Mouse (Mus musculus) lung, embryonic 15.5 days (tissue): ENCODE data around the gene Ptbp1. TPM values are rescaled to one million over a fixed set of nuclear protein-coding genes. Genes with fewer than 3 reads are reported as not detected.
A peak's percentile ranks its signal among the peaks of the same experiment; 100 is the strongest.
"Not testable (repeated sequence)": the region's sequence is repeated elsewhere in the genome, so short reads cannot be mapped to it uniquely, and the experiment has no call there.

Experiments used
- ATAC-seq: fragments of 200-750 bp; cut with Nextera tagmentation; 2 replicates; pipeline ENCODE4 v1.8.0; 2017; ENCODE audit warnings: moderate number of reproducible peaks, borderline replicate concordance; ENCODE audit not compliant: low FRiP score, low TSS enrichment; ENCODE audit errors: extremely low read depth
- H3K27ac ChIP-seq: fragments of 300-500 bp; sonication (generic); 2 replicates; pipeline ENCODE4 v1.5.1; 2015; ENCODE audit warnings: moderate library complexity, mild to moderate bottlenecking, inconsistent platforms
- H3K27me3 ChIP-seq: fragments of 300-500 bp; sonication (generic); 2 replicates; pipeline ENCODE4 v1.6.1; 2015; ENCODE audit warnings: inconsistent platforms
- H3K36me3 ChIP-seq: fragments of 300-500 bp; sonication (generic); 2 replicates; pipeline ENCODE4 v1.6.1; 2015; ENCODE audit warnings: inconsistent platforms
- H3K4me1 ChIP-seq: fragments of 300-500 bp; sonication (generic); 2 replicates; pipeline ENCODE4 v1.6.1; 2015; ENCODE audit warnings: inconsistent platforms
- H3K4me2 ChIP-seq: fragments of 300-500 bp; sonication (generic); 2 replicates; pipeline ENCODE4 v1.6.1; 2015; ENCODE audit warnings: inconsistent platforms, mild to moderate bottlenecking, moderate library complexity
- H3K4me3 ChIP-seq: fragments of 300-500 bp; sonication (generic); 2 replicates; pipeline ENCODE4 v1.5.1; 2015; ENCODE audit warnings: mild to moderate bottlenecking, inconsistent platforms
- H3K9ac ChIP-seq: fragments of 300-500 bp; sonication (generic); 2 replicates; pipeline ENCODE4 v1.6.1; 2015; ENCODE audit warnings: inconsistent platforms
- H3K9me3 ChIP-seq: fragments of 300-500 bp; sonication (generic); 2 replicates; pipeline ENCODE4 v1.6.1; 2016; ENCODE audit warnings: inconsistent platforms
- WGBS: fragments of 180-500 bp; shearing (Covaris S2); methylation state at CpG from one replicate; pipeline ENCODE4 v1.1.7; 2015; 5-methylcytosine and 5-hydroxymethylcytosine counted together
- polyA plus RNA-seq: library from polyadenylated mRNA; unstranded; fragments of >200 nt; fragmentation: Nextera tagmentation; extraction: Ambion mirVana; gene quantifications from 2 replicates; pipeline ENCODE4 v1.2.1, GENCODE M21; 2015

The Ptbp1 gene
- polyA plus RNA-seq, 1 experiment from 2014 or later, result 368 TPM

DNA sequence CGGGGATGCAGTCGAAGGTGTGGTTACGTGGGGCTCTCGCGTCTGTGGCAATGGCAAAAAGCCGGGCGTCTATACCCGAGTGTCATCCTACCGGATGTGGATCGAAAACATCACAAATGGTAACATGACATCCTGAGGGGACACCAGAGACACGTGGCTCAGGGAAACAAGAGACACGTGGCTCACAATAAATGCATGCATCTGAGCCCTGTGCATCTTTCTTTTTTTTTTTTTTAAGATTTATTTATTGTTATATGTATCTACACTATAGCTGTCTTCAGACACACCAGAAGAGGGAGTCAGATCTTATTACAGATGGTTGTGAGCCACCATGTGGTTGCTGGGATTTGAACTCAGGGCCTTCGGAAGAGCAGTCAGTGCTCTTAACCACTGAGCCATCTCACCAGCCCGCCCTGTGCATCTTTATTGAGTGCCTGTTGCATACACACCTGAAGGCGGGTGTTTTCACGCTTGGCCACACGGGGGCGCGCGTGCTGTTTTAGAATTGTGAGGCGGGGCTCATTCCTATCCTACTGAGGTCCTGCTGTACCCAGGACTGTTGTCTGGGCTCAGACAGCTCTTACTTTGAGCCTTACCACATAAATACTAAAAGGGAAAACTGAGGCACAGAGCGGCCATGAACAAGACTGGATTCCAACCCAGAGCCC lies 38.4 kb downstream of the Ptbp1 start:
- H3K9me3 ChIP-seq, H3K4me2 ChIP-seq, H3K27ac ChIP-seq, H3K9ac ChIP-seq, H3K27me3 ChIP-seq, ATAC-seq, H3K4me3 ChIP-seq, H3K4me1 ChIP-seq: not testable (repeated sequence)
- WGBS, result 42% methylated on average over 22 of the region's 22 CpGs
- peaks cover 28% of the 10 kb centered on the region for H3K36me3 ChIP-seq

DNA sequence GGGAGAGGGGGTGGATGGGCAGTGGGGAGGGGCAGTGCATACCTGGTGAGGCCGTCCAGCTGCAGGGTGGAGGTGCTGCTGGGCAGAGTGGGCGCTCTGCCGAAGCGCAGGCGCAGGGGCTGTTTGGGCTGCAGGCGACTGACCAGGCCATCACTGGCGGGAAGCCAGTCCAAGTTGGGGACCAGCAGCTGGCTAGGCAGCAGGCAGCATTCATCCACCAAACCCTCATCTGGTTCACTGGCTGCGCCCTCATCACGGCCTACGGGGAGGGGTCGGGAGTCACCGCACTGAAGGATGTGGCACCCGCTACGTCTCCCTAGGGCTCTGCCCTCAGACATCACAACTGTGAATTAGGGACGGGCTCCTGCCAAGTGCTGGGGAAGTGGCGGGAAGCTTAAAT lies 42.1 kb downstream of the Ptbp1 start:
- no peak overlapping the region for H3K4me2 ChIP-seq
- no peak overlapping the region for H3K9ac ChIP-seq
- no peak for ATAC-seq
- no peaks in the 10 kb centered on the region for H3K27me3 ChIP-seq
- H3K4me1 ChIP-seq, result peaks cover 8% of the 10 kb centered on the region
- H3K27ac ChIP-seq, result no peak overlapping the region
- peaks cover 38% of the 10 kb centered on the region for H3K36me3 ChIP-seq
- 83% methylated on average over 16 of the region's 16 CpGs for WGBS
- no peaks in the 10 kb centered on the region for H3K9me3 ChIP-seq
- no peak overlapping the region for H3K4me3 ChIP-seq

DNA sequence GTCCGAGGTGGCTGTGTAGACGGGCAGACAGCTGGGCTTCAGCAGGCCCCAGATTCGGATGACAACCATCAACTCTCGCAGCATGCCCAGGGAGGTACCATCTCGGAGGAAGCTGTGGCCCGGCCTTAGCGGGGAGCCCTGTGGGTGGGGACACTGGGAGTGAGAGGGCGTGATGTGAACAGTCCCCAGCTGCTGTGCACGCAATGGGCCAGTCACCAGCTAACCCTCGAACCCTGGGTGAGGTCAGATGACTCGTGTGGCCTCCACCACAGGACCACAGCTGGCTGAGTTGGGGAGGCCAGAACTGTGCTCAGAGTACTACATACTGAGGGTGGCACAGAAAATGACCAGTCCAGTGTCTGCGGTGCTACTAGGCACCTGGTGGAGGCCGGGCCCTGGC lies 42.6 kb downstream of the Ptbp1 start:
- Histone ChIP-seq H3K4me1 (peaks cover 8% of the 10 kb centered on the region), H3K9me3 (no peaks in the 10 kb centered on the region), H3K4me3 (no peak overlapping the region), H3K4me2 (no peak overlapping the region), H3K27ac (no peak overlapping the region), H3K9ac (no peak overlapping the region), H3K36me3 (peaks cover 44% of the 10 kb centered on the region), H3K27me3 (no peaks in the 10 kb centered on the region)
- 71% methylated on average over 13 of the region's 13 CpGs for WGBS
- peak; percentile 28; the same call in 1 of the 2 replicates for ATAC-seq

DNA sequence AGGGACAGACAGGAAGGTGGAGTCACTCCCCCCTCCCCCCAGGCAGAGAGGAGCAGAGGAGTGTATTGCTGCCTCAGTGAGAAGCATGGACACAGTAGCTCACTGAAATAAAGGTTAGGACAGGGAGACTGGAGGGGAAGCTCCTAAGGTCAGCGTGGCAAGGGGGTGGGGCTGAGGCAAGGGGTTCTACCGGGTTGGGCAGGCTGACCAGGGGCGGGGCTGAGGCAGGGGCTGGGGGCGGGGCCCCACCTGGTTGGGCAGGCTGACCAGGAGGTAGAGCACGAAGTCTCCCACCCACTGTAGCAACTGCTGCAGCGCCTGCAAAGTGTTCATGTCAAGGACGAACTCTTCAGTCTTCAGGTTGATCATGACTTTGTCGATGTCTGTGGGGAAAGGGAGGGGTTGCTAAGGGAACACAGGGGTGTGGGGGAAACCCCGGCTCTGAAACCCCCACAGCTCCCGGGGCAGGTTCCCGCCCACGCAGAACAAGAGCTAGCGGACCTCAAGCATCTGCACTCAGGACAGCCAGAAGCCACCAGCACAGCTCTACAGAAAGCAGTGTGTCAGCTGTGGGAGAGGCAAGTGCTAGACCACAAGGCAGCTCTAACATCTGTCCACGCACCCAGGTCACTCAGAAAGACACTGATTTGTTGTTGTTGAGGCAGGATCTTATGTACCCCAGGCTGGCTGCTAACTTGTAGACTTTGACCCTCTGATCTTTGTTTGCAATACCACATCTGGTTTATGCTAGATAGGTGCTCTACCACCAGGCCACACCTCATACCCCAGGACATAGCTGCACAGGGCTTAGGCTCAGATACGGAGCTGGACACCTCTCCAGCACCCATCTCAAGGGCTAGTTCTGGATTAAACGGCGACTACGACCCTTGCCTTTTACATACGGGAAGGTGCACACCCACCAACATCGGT lies 43.4 kb downstream of the Ptbp1 start:
- Histone ChIP-seq H3K4me2 (no peak overlapping the region), H3K9me3 (no peaks in the 10 kb centered on the region), H3K4me1 (peaks cover 8% of the 10 kb centered on the region), H3K9ac (no peak overlapping the region), H3K27ac (no peak overlapping the region), H3K27me3 (no peaks in the 10 kb centered on the region), H3K4me3 (no peak overlapping the region), H3K36me3 (peaks cover 44% of the 10 kb centered on the region)
- 57% methylated on average over 20 of the region's 20 CpGs for WGBS
- no peak for ATAC-seq

DNA sequence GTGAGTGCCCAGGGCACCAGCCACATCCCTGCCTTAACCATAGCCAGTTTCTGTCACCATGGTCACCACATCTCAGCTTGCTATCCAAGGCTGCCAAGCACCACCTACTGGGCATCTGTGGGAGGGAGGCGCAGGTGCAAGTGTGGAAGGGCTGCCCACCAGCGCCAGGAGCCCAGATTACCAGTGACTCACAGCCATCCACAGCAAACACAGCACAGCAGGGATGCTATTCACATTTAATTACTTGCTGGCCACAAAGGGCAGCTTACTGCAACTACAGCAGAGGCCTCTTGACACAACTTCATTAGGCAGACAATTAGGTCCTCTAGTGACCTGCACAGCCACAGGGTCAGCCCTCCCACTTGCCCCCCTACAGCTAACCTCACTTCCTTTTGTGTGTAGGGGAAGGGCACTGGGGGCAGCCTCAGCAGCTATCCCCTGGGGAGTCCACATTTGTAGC lies 46.8 kb downstream of the Ptbp1 start:
- no peak overlapping the region for H3K27ac ChIP-seq
- no peak overlapping the region for H3K4me2 ChIP-seq
- no peak overlapping the region for H3K4me3 ChIP-seq
- no peaks in the 10 kb centered on the region for H3K9me3 ChIP-seq
- peaks cover 8% of the 10 kb centered on the region for H3K4me1 ChIP-seq
- ATAC-seq, result no peak
- WGBS, result 53% methylated on average over 2 of the region's 2 CpGs
- peaks cover 56% of the 10 kb centered on the region for H3K36me3 ChIP-seq
- no peak overlapping the region for H3K9ac ChIP-seq
- no peaks in the 10 kb centered on the region for H3K27me3 ChIP-seq

DNA sequence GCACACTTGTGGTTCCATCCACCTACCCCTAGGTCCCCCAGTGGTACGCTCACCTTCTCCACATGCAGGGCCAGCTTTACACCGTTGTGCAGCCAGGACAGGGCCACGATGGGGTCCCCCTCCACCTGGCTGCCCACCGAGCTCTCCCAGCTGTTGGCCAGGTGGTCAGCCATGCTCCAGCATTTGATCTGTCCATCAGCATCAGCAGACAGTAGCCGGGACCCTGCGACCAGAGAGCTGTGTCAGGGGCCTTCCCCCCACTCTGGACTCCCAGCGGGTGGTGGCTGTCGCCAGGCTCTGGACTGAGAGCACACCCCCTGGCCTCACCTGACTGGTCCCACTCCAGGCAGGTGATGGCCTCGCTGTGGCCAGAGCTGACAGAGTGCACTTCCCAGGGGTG lies 52.5 kb downstream of the Ptbp1 start:
- 94% methylated on average over 9 of the region's 9 CpGs for WGBS
- no peak overlapping the region for H3K4me2 ChIP-seq
- H3K27ac ChIP-seq, result no peak overlapping the region
- H3K27me3 ChIP-seq, result no peaks in the 10 kb centered on the region
- H3K9ac ChIP-seq, result no peak overlapping the region
- H3K9me3 ChIP-seq, result no peaks in the 10 kb centered on the region
- peaks cover 50% of the 10 kb centered on the region for H3K36me3 ChIP-seq
- no peak for ATAC-seq
- no peak overlapping the region for H3K4me3 ChIP-seq
- H3K4me1 ChIP-seq, result peaks cover 13% of the 10 kb centered on the region

DNA sequence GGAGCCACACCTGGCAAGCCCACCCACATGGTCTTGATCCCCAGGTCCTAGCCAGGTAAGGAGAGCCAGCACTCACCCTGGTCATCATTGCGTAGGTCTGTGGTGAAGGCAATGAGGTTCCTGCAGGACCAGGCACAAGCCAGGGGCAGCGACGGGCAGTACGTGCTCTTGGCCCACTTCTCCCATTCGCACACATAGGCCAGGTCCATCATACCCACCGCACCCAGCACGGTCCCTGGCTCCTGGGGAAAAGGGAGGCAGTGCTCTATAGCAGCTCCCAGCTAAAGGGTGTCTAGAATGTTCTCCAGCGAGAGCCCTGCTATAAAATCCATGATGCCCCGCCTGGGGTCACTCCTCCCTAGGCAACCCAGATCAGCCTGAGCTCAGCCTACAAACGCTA lies 53.2 kb downstream of the Ptbp1 start:
- H3K36me3 ChIP-seq, result peaks cover 56% of the 10 kb centered on the region
- WGBS, result 88% methylated on average over 10 of the region's 10 CpGs
- H3K9ac ChIP-seq, result no peak overlapping the region
- no peaks in the 10 kb centered on the region for H3K9me3 ChIP-seq
- H3K4me2 ChIP-seq, result 0 out of 2 replicates have a peak overlapping the region, but pooled peaks have one; percentile 59
- H3K27me3 ChIP-seq, result no peaks in the 10 kb centered on the region
- no peak overlapping the region for H3K27ac ChIP-seq
- ATAC-seq, result no peak
- peaks cover 13% of the 10 kb centered on the region for H3K4me1 ChIP-seq
- no peak overlapping the region for H3K4me3 ChIP-seq

DNA sequence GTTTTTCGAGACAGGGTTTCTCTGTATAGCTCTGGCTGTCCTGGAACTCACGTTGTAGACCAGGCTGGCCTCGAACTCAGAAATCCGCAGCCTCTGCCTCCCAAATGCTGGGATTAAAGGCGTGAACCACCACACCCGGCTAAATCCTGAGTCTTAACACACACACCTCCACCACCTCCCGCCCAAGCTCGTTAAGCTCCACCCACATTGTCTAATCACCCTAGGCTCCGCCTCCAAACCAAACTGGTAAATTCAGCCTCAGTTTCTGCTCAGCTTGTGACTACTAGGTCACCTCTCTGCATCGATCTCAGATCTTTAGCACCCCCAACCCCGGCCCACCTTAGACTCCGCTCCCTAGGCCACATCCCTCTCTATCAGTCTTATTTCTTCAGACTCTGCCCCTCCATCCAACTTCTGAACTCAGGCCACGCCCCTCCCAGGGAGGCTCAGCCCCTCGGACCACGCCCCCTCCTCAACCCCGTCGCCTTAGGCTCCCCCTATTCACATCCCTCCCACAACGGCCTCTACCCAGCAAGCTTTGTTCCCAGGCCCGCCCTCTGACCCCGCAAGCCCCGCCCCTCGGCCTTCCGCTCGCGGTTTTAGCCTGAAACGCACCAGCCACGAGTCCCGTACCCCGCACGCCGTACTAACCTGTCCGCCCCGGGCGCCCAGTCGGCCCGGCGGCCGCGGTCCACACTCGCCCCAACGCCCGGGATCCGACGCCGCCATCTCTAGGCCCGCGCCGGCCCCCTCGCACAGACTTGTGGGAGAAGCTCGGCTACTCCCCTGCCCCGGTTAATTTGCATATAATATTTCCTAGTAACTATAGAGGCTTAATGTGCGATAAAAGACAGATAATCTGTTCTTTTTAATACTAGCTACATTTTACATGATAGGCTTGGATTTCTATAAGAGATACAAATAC lies 54.2 kb downstream of the Ptbp1 start, which contains the start of gene Med16:
Med16 (minus strand) TSS at position 757 of the 925 bp plus-strand sequence.
- Histone ChIP-seq H3K36me3 (peaks cover 55% of the 10 kb centered on the region), H3K4me3 (peak within 1 kb of the TSS; percentile 87)
- WGBS, result under 1% methylated on average over 52 of the region's 52 CpGs

DNA sequence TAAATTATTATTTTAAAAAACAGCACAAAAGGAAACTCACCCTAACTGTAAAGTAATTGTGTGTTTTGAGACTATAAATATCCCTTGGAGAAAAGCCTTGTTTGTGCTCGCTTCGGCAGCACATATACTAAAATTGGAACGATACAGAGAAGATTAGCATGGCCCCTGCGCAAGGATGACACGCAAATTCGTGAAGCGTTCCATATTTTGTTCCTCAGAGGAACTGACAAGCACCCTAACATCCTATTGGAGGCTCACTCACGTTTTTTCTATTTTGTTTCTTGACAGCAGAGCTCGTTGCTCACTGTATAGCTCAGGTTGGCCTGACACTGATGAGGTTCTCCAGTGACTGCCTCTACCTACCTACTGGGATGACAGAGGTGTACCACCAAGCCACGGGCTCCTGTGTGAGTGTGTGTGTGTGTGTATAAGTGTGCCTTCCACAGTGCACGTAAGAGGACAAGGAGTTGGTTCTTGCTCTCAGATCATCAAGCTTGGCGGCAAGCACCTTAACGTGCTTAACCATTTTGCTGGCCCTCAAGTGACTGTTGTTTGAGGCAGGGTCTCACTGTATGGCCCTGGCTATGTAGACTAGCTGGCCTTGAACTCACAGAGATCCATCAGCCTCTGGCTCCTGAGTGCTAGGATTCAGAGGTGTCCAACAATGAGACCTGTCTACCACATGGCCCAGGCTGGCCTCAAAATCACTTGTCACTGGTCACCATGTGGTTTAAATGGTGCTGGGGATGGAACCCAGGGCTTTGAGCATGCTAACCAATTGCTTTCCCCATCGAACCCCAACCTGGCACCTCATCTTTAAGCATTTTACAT lies 55.1 kb downstream of the Ptbp1 start:
- Histone ChIP-seq H3K4me2 (peak overlapping the region; percentile 48), H3K4me1 (peaks cover 19% of the 10 kb centered on the region), H3K4me3 (peak overlapping the region; percentile 20), H3K27me3 (no peaks in the 10 kb centered on the region), H3K9ac (peak overlapping the region; percentile 32), H3K27ac (peak overlapping the region; percentile 70), H3K9me3 (no peaks in the 10 kb centered on the region), H3K36me3 (peaks cover 48% of the 10 kb centered on the region)
- WGBS, result 19% methylated on average over 14 of the region's 14 CpGs
- peak; percentile 58 for ATAC-seq

More for the DNA sequence above, 54.2 kb downstream of the Ptbp1 start, which contains the start of gene Med16:
- ATAC-seq, result peak; percentile 96
- H3K4me1 ChIP-seq, result peaks cover 13% of the 10 kb centered on the region
- H3K9ac ChIP-seq, result peak within 1 kb of the TSS; percentile 98
- H3K9me3 ChIP-seq, result no peaks in the 10 kb centered on the region
- H3K27me3 ChIP-seq, result no peaks in the 10 kb centered on the region
- peak within 1 kb of the TSS; percentile 99 for H3K27ac ChIP-seq
- peak within 1 kb of the TSS; percentile 59 for H3K4me2 ChIP-seq

DNA sequence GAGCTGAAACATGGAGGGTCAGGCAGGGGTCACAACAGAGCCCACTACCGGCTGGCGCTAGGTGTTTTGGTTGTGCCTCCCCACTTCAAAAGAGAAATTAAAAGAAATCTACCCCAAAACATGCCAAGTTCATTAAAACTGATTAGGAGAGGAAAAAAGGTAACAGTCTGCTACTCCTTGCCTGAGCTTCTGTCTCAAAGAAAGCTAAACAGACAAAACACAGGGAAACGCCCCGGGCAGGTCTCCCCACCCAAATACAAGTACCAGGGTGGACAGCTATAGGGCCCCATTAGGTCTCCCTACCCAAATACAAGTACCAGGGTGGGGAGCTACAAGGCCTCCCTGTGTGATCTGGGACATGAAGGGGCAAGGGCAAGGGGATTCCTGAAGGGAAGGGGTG lies 56.3 kb downstream of the Ptbp1 start, which contains the start of gene Gm26602:
Gm26602 (plus strand) TSS at position 301 of the 400 bp plus-strand sequence.
- 91% methylated on average over 4 of the region's 4 CpGs for WGBS
- ATAC-seq, result no peak
- peak within 1 kb of the TSS; percentile 48; the same call in 1 of the 2 replicates for H3K4me2 ChIP-seq
- no peaks in the 10 kb centered on the region for H3K9me3 ChIP-seq
- H3K9ac ChIP-seq, result no peak within 1 kb of the TSS
- H3K4me1 ChIP-seq, result peaks cover 31% of the 10 kb centered on the region
- H3K27ac ChIP-seq, result peak within 1 kb of the TSS; percentile 70; the same call in 1 of the 2 replicates
- H3K27me3 ChIP-seq, result no peaks in the 10 kb centered on the region
- peaks cover 37% of the 10 kb centered on the region for H3K36me3 ChIP-seq
- no peak within 1 kb of the TSS for H3K4me3 ChIP-seq
